Comparison of ENCODE assay signal across 8 mouse cellular contexts in the genomic region with DNA sequence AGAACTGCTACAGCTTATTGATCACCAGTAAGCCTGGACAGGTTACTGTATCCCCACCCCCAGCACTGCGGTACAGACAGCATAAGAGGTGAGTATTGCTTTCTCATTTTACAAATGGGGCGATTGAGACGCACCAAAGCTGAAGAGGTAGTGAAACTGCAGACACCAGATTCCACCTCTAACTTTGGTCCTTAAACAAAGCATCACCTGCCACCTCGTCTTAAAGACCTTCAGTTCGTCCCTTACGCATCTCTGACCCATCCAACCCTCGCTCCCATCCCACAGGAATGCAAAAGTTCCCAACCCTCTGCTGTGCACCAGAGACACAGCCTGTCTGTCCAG. TPM values are rescaled to one million over a fixed set of nuclear protein-coding genes. Genes with fewer than 3 reads are reported as not detected.
DNase-seq lines count a peak whose midpoint lies in the region; ATAC-seq and TF ChIP-seq lines count a peak whose summit lies in the region.

No protein-coding gene starts in this region.

- WGBS in spleen, adult 2 months = 13% methylated on average over 7 of the region's 7 CpGs
- 51% methylated on average over 7 of the region's 7 CpGs for WGBS in limb, embryonic 15.5 days
- WGBS in stomach, embryonic 15.5 days = 43% methylated on average over 7 of the region's 7 CpGs

- no peak for TF ChIP-seq POLR2A in spleen, adult 2 months (IDR thresholded peaks at IDR 0.05; ENCODE audit: low read depth, low read length)

- H3K4me3 ChIP-seq in erythroblast, embryonic 14.5 days (replicated peaks) = peak overlapping the region; percentile 87
- H3K4me3 ChIP-seq in spleen, adult 2 months (ENCODE audit: extremely low read depth, insufficient read depth, insufficient read length) = peak overlapping the region; percentile 90
- H3K4me3 ChIP-seq in limb, embryonic 15.5 days = peak overlapping the region; percentile 64
- peak overlapping the region; percentile 68 for H3K4me3 ChIP-seq in stomach, embryonic 15.5 days (replicated peaks)

- H3K9ac ChIP-seq in limb, embryonic 15.5 days = no peak overlapping the region
- no peak overlapping the region for H3K9ac ChIP-seq in stomach, embryonic 15.5 days

- no peaks in the 10 kb centered on the region for H3K27me3 ChIP-seq in erythroblast, embryonic 14.5 days (ENCODE audit: control insufficient read depth)
- no peaks in the 10 kb centered on the region for H3K27me3 ChIP-seq in spleen, adult 2 months (ENCODE audit: control insufficient read depth, insufficient read depth, low read length)
- H3K27me3 ChIP-seq in limb, embryonic 15.5 days = peaks cover 16% of the 10 kb centered on the region
- H3K27me3 ChIP-seq in stomach, embryonic 15.5 days (replicated peaks) = no peaks in the 10 kb centered on the region

- H3K9me3 ChIP-seq in erythroblast, embryonic 14.5 days (ENCODE audit: control insufficient read depth, low read length) = no peaks in the 10 kb centered on the region
- H3K9me3 ChIP-seq in limb, embryonic 15.5 days = no peaks in the 10 kb centered on the region
- no peaks in the 10 kb centered on the region for H3K9me3 ChIP-seq in stomach, embryonic 15.5 days

- TF ChIP-seq CTCF in spleen, adult 2 months (IDR thresholded peaks at IDR 0.05; ENCODE audit: extremely low read depth, insufficient read depth, insufficient read length, insufficient replicate concordance) = no peak

- peaks cover 87% of the 10 kb centered on the region for H3K4me1 ChIP-seq in erythroblast, embryonic 14.5 days (ENCODE audit: control insufficient read depth)
- peaks cover 38% of the 10 kb centered on the region; the same call in 1 of the 2 replicates for H3K4me1 ChIP-seq in spleen, adult 2 months (ENCODE audit: control insufficient read depth, insufficient read depth, insufficient read length)
- peaks cover 25% of the 10 kb centered on the region; the same call in 1 of the 2 replicates for H3K4me1 ChIP-seq in limb, embryonic 15.5 days
- H3K4me1 ChIP-seq in stomach, embryonic 15.5 days = peaks cover 25% of the 10 kb centered on the region

- peaks cover 25% of the 10 kb centered on the region for H3K36me3 ChIP-seq in erythroblast, embryonic 14.5 days (ENCODE audit: control insufficient read depth)
- H3K36me3 ChIP-seq in spleen, adult 2 months (ENCODE audit: control insufficient read depth, insufficient read depth, low read length) = no peaks in the 10 kb centered on the region
- H3K36me3 ChIP-seq in limb, embryonic 15.5 days = no peaks in the 10 kb centered on the region
- H3K36me3 ChIP-seq in stomach, embryonic 15.5 days = no peaks in the 10 kb centered on the region

- ATAC-seq in erythroblast, adult 5-6 weeks (replicated peaks; ENCODE audit: low FRiP score, poor library complexity, severe bottlenecking) = no peak
- no peak for ATAC-seq in limb, embryonic 15.5 days (ENCODE audit: insufficient number of reproducible peaks, low FRiP score, low TSS enrichment, low read depth)
- ATAC-seq in stomach, embryonic 15.5 days (ENCODE audit: insufficient read depth, low FRiP score, low read depth) = no peak

- peak overlapping the region; percentile 87; the same call in 1 of the 2 replicates for H3K4me2 ChIP-seq in limb, embryonic 15.5 days
- peak overlapping the region; percentile 93 for H3K4me2 ChIP-seq in stomach, embryonic 15.5 days

- peak in 1 of 2 experiments; percentile 36 for DNase-seq in spleen, adult 2 months (ENCODE audit: low read depth in 1 of 2, low spot score in 2 of 2)
- no peak for DNase-seq in spleen, postnatal 14 days (ENCODE audit: low spot score in 2 of 2)
- no peak for DNase-seq in left cerebral cortex, adult 18-20 months (ENCODE audit: low spot score in 2 of 2)
- DNase-seq in retina, embryonic 14.5 days (ENCODE audit: low spot score) = no peak

- peak overlapping the region; percentile 97 for H3K27ac ChIP-seq in spleen, adult 2 months (ENCODE audit: insufficient read depth, low read length)
- no peak overlapping the region for H3K27ac ChIP-seq in limb, embryonic 15.5 days
- peak overlapping the region; percentile 85; the same call in 1 of the 2 replicates for H3K27ac ChIP-seq in stomach, embryonic 15.5 days

RNA-seq across cellular contexts. Expression of gene Acss1, which starts 1.6 kb away (rescaled TPM):
- polyA plus RNA-seq in erythroblast, embryonic 14.5 days (2012) = 1.8 and 2.1 TPM in 2 replicates
- total RNA-seq in erythroblast, adult 5-6 weeks (2015; ENCODE audit: low replicate concordance) = 6.3 and 12.1 TPM in 2 replicates
- 16.0 and 17.6 TPM in 2 replicates for total RNA-seq in erythroblast, adult 5-6 weeks (2017; ENCODE audit: low replicate concordance)
- polyA plus RNA-seq in spleen, adult 2 months (2012; rRNA removed) = 76.7 and 121 TPM in 2 replicates
- 6.1 and 7.3 TPM in 2 replicates for polyA plus RNA-seq in limb, embryonic 15.5 days (2015; fragmentation: Nextera tagmentation; extraction: Ambion mirVana)
- polyA plus RNA-seq in stomach, embryonic 15.5 days (2015; fragmentation: Nextera tagmentation; extraction: Ambion mirVana) = 27.8 and 30.9 TPM in 2 replicates
- total RNA-seq in left cerebral cortex, adult 18-20 months (2021) = 10 to 100 TPM; 17.7 to 18.3 TPM

RNA-seq across cellular contexts. Expression of gene Vsx1, which starts 22.5 kb away (rescaled TPM):
- not detected in 2 replicates for polyA plus RNA-seq in erythroblast, embryonic 14.5 days (2012)
- total RNA-seq in erythroblast, adult 5-6 weeks (2015; ENCODE audit: low replicate concordance) = not detected in 2 replicates
- 0.14 TPM in 1 of 2 replicates, not detected in the other for total RNA-seq in erythroblast, adult 5-6 weeks (2017; ENCODE audit: low replicate concordance)
- not detected in 2 replicates for polyA plus RNA-seq in spleen, adult 2 months (2012; rRNA removed)
- polyA plus RNA-seq in limb, embryonic 15.5 days (2015; fragmentation: Nextera tagmentation; extraction: Ambion mirVana) = not detected in 2 replicates
- polyA plus RNA-seq in stomach, embryonic 15.5 days (2015; fragmentation: Nextera tagmentation; extraction: Ambion mirVana) = not detected in 2 replicates
- not detected for total RNA-seq in left cerebral cortex, adult 18-20 months (2021)

RNA-seq across cellular contexts. Expression of gene Apmap, which starts 58.3 kb away (rescaled TPM):
- polyA plus RNA-seq in erythroblast, embryonic 14.5 days (2012) = 3.2 and 3.3 TPM in 2 replicates
- 3.6 and 15.9 TPM in 2 replicates for total RNA-seq in erythroblast, adult 5-6 weeks (2015; ENCODE audit: low replicate concordance)
- total RNA-seq in erythroblast, adult 5-6 weeks (2017; ENCODE audit: low replicate concordance) = 14.1 and 20.7 TPM in 2 replicates
- 20.5 and 30.4 TPM in 2 replicates for polyA plus RNA-seq in spleen, adult 2 months (2012; rRNA removed)
- polyA plus RNA-seq in limb, embryonic 15.5 days (2015; fragmentation: Nextera tagmentation; extraction: Ambion mirVana) = 33.1 and 36.8 TPM in 2 replicates
- 40.1 and 40.5 TPM in 2 replicates for polyA plus RNA-seq in stomach, embryonic 15.5 days (2015; fragmentation: Nextera tagmentation; extraction: Ambion mirVana)
- 10 to 100 TPM; 53.5 to 59.9 TPM for total RNA-seq in left cerebral cortex, adult 18-20 months (2021)
